Mouse (Mus musculus) right cerebral cortex, adult 18-20 months (tissue): ENCODE results near the gene Krt79.

Source experiments
- DNase-seq: peaks from one replicate; pipeline ENCODE4 v3.0.0; 2022; ENCODE audit warnings: mixed read lengths

Krt79 gene

DNA sequence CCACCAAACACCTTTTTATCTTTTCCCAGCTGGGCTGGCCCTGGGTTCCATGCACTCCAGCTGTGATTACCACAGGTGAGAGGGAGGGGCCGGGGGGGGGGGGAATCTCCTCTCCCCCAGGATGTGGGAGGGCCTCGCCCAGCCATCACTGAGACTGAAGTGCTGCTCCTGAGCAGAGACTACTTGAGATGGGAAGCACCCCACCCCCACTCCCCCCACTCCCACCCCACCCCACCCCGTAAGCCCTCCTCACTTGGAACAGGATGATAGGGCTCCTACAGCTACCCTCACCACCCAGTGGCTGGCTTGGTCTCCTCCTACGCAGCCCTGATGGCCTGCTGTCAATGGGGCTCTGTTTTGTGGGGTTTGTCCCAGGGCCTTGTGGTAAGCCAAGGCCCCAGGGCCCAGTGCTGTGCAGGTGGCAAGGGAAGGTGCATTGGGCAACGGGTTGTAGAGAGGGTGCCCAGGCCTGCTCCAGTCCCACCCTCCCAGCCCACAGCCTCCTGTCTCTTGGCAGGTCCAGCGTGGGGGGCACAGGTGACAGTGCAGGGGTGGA, at the start of gene Krt79:
Krt79 (minus strand) TSS at position 51 of the 556 bp plus-strand sequence.
- no peak for DNase-seq

DNA sequence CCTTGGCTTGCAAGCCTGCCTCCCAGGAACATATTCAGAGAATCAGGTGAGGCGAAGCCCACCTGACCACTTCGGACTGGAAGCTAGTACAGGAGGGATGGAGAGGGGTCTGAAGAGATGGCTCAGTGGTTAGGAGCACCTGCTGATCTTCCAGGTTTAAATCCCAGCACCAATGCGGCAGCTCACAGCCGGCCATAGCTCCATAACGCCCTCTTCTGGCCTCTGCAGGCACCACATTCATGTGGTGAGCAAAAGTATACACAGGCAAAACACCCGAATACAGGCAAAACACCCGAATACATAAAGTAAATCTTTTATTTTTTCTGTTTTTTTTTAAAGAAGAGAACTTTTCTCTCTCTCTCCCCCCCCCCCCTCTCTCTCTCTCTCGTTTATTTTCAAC, 48.6 kb upstream of the Krt79 start:
- no peak for DNase-seq

DNA sequence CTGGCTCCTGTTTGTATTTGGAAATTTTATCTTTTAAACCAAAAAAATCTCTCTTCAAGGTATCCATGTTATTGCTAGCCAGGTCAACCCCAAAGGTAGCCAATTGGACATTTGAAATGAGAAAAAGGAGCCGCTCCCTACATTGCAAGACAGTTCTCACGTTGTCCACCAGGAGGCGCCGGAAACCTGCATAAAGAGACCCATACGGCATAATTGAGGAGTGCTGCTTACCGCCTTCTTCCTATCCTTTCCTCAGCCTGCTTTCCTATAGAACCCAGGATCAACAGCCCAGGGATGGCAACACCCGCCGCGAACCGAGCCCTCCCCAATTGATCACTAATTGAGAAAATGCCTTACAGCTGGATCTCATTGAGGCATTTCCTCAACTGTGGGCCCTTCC, 48.0 kb upstream of the Krt79 start:
- DNase-seq: peak; percentile 74

DNA sequence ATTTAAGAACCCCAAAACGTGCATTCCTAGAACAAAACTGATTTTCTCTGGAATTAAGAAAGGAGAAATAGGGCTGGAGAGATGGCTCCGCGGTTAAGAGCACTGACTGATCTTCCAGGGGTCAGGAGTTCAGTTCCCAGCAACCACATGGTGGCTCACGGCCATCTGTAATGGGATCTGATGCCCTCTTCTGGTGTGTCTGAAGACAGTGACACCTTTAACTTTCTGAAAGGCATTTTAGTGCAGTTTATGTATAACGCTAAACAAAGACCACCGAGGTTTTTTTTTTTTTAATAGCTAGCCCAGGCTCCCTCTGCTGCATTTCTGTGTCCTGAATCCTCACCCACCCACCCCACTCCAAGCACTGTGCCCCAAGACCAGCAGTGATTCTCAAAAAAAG, 44.6 kb upstream of the Krt79 start:
- DNase-seq: no peak

DNA sequence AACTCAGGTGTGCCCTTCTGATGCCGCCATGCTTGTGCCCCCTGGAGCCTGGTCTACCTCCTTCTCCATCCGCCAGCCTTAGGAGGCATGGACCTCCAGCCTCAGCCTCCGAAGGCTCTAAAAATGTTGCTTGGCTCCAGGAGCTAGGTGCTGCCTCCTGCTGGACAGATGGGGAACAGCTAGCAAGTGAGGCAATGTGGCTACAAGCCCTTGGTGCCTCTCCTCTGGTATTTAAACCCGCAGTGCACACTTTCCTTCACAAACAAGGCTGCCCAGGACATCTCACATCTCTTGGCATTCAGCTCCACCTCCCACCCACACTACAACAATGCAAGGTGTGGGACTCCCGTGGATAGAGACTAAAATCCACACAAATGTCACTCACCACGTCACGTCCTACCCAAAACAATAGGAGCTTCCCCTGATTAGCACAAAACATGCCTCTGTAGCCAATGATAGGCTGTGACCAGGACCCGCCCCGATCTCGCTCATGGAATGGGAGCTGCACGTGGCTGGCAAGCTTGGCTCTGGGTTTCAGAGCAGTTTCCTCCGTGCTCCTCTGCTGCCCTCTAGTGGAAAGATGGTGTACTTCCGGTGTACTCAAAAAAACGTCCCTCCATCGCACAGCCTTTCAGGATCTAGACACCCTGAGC, 44.0 kb upstream of the Krt79 start:
- DNase-seq: peak; percentile 92

DNA sequence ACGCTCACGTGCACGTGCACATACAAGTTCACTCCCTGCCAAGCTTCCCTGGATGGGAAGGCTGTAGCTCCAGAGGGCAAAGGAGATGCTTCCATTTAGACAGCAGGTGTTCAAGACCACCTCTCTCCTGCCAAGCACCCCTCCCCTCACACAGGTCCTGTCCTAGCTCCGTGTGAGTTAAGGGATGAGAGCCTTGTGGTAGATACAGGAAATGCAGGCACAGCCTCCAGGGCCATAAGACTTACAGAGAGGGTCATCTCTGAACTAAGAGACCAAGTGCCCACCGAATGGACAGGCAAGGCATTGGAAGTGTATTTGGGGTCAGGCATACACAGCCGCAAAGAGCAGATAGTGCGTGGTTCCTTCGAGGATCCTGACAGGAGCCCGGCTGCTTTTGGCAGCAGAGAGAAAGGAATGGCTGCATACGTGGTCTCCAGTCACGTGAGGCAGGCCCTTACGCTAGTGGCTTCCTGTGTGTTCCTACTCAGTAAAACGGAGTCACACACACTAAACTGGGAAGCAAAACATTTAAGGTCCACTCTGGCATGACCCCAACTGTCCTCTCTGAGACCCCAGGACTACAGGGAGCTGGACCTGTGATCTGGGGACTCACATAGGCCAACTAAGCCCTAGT, 43.3 kb upstream of the Krt79 start:
- no peak for DNase-seq

DNA sequence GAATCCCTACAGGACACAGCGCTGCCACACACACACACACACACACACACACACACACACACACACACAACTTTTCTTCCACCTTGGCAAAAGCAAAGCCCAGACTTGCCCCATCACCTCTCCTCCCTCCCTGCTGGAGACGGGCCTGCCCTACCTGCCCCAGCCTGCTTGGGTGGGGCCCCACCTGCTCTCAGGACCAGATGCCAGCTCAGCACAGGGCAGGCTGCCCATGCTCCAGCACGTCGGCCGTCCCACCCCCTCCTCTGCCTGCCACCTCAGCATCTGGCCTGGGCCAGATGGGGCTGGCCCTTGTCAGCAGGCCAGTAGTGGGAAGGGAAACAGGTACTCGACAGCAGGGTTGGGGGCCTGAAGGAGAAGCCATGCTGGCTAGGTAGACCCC, 40.7 kb upstream of the Krt79 start:
- no peak for DNase-seq

DNA sequence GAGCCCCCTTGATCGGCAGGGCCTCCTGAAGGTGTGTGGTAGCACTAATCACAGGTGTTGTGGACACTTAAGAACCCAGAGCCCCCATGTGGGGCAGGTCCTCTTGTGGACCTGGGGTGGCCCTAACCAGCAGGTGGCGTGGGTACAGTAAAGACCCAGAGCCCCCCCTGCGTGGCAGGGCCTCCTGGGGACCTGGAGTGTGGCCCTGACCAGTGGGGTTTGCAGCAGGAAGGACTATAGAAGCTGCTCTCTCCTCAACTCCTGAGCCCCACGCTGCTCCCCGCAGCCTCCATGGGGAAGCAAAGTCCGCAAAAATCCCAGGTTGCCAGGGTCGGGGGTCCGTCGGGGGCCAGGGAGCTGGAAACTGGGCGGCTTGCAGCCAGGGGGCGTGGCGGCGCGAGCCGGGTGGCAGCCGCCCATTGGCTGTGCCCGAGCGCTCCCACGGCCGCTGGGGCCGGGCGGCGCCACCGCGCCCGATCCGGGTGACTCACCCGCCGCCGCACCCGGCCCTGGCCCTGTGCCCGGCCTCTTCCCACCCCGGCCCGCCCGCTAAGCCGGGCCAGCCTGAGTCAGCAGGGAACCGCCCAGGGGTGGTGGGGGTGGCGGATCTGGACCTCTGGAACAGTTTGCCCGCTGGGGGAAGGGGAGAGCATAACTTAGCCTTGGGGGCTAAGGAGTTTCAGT, 37.1 kb upstream of the Krt79 start:
- DNase-seq: peak; percentile 87

DNA sequence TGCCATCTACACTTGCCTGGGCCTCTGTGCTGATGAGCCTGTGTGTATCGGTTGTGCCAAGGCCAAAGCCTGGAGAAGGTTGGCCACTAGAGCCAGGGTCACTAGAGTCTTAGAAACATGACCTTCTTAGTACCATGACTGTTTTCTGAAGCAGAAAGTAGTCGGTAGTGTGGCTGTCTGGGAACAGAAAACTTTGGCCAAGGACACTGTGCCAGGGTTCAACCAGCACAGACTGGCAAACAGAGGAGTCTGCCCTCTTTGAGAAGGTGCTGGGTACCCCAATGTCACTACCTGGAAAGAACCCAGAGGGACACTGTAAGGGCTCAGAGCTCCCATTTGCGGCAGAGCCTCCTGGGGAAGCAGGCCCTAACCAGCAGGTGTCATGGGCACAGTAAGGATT, 36.5 kb upstream of the Krt79 start:
- DNase-seq: no peak

DNA sequence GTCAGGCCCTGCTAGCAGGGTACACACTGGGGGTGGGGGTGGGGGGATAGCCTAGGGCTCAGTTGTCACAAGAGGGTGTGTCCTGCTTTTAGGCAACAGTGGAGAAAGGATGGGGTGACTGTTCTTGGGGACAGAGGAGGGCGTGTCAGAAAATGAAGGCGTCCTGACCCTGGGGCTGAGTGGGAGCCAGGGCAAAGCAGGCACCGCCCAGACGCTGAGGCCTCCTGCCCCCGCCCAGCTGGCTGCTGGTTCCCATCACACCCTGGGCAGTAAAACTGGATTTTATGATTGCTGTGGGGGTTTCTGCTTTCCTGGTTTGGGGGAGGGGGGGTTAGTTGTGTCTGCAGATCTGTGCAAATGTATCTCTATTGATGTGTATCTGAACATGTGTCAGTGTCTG, 35.9 kb upstream of the Krt79 start:
- no peak for DNase-seq

DNA sequence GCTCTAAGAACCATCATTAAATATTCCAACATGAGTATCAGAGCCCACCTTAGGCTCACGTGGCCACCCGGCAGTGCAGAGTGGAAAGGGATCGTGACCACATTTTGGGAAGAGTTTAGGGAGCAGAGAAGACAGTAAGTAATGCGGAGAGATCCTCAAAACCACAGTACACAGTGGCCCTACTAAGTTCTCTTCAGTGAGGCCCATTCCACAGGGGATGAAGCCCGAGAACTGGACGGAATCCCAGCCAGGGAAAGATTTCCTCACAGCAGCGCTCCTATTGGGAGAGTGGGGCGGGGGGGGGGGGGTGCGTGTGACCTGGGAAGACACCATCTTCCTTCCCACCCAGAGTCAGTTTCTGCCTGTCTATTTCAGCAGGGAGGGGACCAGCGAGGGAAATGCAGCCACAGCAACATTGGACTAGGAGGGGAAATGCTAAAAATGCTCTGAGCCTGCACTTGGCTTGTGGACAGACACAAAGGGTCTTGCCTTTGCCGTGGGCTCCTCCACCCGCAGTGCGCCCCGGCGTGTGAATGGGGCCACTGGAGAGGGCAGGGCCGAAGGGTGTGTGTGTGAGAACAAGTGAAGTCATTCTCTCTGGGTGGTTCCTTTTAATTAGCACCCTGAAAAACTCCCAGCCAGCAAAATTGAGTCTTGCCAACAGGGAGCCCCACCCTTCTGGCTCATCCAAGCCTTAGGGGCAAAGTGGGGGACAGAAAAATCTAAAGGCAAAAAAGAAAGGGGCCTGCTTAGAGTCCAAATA, 34.1 kb upstream of the Krt79 start:
- no peak for DNase-seq

DNA sequence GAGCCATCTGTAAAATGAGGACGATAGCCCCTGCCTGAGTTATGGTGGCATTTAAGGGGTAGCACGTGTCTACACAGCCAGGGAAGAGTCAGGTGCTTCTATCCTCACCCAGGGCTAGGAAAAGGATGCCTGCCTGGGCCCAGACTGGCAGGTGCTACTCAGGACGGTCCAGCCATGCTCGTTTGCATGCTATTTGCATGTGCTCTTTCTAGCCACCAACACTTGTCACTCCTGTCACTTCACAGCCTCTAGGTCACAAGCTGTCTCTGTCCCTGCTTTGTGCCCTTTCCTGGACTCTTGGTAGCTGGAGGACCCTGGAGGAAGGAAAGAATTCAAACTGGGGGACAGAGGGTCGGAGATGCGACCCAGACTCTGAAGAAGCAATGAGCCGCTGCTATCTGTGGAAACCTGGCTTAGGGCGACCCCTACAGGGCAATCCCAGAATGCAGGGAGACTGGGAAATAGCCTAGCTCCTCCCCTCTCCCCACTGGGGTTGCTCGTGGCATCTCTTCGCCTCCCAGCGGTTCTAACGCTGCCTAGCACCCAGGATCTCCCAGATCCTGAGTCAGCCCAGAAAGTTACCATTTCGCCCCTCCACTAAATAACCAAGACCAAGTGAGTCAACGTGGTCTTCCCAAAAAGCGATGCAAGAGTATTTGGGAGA, 33.4 kb upstream of the Krt79 start:
- DNase-seq: peak; percentile 92

DNA sequence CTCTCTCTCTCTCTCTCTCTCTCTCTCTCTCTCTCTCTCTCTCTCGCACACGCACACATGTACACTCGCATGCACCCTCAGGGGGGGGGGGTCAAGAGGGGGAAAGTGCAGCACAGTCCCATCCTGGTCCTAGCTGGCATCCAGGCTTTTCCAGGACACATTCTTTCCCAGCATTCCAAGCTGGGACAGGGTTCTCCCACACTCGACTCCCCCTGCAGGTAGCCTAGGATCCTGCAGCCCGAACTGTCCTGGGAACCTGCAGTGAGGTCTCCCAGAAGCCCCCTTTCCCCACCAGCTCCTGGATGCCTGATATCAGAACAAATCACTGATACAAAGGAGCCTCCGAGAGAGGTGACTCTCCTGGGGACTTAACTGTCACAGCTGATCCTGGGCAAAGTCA, 30.4 kb upstream of the Krt79 start:
- DNase-seq: no peak

DNA sequence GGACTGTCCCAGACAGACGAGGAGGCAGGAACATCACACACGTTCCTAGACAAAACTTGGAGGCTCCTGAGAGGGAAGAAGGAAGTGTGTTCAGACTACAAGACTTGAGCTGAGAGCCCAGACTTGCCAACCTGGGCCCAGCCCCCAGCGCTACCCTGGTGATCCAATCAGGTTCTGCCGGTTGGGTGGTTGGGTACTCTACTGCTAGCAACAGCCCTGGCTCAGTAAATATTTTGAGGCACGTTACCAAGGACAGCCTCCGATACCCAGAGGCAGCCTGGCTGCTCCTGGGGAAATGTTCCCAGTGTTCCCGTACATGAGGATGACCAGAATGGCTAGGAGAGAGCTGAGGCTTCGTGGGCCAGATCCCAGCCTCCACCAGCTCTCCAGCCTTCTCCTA, 26.7 kb upstream of the Krt79 start:
- DNase-seq: no peak

DNA sequence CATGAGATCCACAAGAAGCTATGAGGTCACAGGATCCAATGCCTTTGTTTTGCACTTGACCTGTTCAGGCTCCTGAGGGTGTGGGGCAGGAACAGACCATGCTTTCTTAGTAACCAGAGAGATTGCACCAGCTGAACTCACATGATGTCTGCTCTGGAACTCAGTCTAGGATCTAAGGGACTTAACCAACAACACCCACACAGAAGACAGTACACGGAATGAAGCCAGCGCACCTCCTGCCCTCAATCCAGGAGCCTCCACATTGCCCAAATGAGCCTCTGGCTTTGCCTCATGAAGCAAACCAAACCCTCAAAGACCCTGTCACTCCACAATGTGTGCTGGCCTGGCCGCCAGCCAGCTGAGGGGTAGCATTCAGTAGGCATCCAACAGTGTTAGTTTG, 18.8 kb upstream of the Krt79 start:
- no peak for DNase-seq

DNA sequence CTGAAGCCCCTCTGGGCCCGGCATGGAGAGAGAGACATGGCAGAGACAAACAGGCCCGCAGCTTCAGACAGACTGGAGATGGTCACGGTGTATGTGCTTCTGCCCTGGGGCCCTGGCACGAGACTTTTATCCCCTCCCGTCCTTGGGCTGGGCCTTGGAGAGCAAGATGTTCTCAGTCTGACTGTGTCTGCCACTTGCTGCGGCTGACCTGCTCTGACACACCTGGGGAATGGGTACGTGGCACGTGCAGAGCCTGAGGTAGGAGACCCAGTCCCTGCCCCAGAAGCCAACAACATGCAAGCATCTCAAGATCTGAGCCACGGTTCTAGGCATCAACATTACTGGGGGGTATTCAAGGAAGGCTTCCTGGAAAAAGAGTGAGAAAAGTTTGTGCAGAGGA, 14.1 kb upstream of the Krt79 start, which contains the start of gene Krt78:
Krt78 (minus strand) TSS at position 101 of the 400 bp plus-strand sequence.
- DNase-seq: no peak

DNA sequence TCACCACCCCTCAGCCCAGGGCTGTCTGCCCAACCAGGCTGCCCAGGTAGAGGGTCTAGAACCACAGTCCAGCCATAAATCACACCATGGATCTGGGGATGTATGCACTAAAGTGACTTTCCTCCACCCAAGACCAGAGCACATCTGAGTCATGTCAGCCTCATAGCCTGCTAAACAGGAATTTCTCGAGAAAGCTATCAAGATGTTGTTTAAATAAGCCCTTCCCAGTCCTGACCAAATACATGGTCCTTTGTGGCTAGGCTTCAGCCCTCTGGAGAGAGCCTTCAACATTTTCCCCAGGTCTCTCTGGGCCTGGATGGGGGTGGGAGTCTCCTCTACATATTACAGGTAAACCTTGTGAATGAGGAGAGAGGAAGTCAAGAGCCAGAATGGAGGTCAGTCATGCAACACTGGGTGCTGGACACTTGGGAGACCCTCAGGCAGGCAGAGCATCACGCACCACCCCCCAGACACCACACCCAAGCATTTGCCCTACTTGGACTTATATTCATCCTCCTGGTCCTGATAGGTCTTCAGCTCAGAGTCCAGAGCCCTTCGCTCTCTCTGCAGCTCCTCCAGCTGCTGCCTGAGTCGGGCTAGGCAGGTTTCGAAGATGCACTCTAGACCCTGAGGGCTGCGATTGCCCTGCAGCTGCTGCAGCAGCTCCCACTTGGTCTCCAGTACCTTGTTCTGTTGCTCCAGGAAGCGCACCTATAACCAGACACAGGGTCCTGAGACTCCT, 12.8 kb upstream of the Krt79 start:
- DNase-seq: no peak

DNA sequence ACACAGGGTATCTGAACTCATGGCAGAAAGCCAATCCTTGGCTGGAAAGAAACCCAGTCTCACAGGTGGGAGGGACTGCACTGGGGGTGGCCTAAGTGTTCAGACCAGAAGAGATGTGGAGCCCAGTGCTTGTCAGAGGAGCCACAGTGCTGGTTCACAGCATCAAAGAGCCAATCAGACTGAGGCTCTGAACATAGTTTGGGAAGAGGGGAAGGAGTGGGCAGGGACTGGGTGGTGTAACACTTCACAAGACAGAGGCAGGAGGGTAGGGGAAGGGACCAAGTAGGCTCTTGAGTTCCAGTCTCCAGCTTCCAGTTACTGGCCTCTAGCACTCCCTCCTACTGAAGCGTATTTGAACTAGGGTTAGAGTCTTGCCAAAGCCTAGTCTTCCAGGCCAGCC, 5.3 kb upstream of the Krt79 start:
- no peak for DNase-seq

DNA sequence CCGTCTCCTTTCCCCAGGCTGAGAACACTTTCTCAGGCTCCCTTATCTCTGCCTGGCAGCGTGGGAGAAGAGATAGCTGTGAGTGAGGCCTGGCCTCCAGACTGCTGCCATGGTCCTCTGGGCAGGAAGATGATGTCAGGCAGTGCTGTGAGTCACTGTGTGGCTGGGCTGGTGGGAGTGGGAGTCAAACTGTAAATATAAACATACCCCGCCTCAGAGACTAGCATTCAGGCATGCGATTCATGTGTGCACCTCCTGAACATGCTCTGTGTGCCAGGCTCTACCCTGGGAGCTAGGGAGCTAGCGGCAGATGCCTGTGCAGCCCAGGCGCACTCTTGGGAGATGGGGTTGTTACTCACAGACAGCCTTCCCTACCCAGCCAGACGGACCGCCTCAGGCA, 1.8 kb upstream of the Krt79 start:
- DNase-seq: peak; percentile 7

DNA sequence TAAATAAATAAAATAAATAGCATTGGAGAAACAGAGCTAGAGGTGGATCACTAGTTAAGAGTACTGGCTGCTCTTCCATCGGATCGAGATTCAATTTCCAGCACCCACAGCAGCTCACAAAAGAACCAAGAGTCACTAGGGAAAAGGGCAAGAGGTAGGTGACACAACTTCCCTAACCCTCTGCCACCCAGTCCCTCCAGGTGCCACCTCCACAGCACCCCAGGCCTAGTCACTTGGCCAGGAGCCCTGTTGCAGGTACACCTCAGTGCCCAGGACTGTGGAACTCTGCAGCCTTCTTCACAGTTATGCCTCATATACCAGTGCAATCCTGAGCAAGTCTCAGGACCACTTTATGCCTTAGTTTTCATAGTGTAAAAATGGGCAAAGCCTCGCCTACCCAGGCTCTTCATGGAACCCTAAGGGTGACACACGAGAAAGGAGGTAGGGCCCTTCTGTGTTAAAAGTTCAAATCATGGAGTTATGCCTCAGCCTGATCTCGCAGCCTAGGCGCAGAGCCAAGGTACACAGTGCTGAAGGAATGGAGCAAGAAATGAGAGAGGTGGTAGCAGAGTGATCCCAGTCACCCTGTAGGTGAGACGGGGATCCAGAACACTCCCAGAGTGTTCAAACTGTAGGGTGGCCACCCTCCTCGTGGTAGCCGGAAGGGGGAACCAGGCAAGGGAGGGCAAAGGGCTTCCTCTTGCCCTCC, 1.4 kb downstream of the Krt79 start:
- DNase-seq: no peak

DNA sequence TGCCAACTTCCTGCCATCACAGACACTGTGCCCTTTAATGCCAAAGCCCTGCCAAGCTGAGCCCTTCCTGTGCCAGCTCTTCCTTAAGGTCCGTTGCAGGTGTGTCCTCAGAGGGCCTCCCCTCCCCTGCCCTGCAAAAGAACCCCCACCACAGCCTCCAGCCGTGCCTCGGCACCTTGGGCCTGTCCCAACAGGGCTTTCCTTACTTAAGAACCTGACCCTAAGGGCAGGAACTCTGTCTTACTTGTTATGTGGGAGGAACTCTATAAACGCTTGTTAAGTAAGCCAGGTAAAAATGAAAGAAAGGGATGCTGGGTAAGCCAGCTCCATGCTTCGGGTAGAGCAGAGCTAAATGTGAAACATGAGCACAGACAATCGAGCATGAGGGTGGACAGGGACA, 7.1 kb downstream of the Krt79 start:
- no peak for DNase-seq
